Comparison of ENCODE assay signal across 8 mouse cellular contexts in the genomic region with DNA sequence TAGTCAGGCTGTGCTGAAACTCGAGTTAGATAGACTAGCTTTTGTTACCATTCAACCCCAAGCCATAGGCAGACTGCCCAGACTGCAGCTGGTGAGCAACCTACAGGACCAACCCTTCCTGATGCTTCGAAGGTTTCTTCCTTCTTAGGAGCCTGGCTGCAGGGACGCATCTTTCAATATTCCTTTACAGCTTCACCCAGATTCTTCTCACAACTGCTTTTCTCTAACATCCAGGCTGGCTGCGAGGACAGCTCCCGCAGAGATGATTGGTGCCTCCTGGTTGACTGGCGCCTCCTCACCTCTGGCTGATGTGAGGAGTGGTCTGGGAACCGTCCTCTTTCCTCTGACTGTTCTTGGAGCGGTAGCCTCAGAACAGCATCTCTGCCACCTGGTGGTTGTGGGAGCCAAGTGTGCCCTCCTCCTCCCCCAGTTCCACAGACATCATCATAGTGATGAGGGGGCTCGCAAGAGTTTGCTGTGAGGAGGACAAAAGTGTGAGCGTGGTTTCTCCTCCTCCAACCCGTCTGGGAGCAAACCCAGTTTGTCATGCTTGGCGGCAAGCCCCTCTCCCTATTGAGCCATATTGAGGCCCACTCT. TPM values are rescaled to one million over a fixed set of nuclear protein-coding genes. Genes with fewer than 3 reads are reported as not detected.
A peak's percentile ranks its signal among the peaks of the same experiment; 100 is the strongest.
DNase-seq lines count a peak whose midpoint lies in the region; ATAC-seq and TF ChIP-seq lines count a peak whose summit lies in the region.

No protein-coding gene starts in this region.

- no peaks in the 10 kb centered on the region for H3K9me3 ChIP-seq in ES-E14 (ENCODE audit: control insufficient read depth, insufficient read depth, low read depth, low read length)
- H3K9me3 ChIP-seq in forebrain, embryonic 13.5 days (replicated peaks): no peaks in the 10 kb centered on the region
- H3K9me3 ChIP-seq in lung, embryonic 14.5 days (ENCODE audit: low read depth, low read length): no peaks in the 10 kb centered on the region
- H3K9me3 ChIP-seq in neural tube, embryonic 14.5 days (ENCODE audit: control insufficient read depth, low read length): no peaks in the 10 kb centered on the region

- in situ Hi-C loops in ES-E14 (cut with MboI; ENCODE audit: low sequenced_read_pairs in 2 of 2, unreplicated experiment in 2 of 2): loop anchor here (10.0 kb wide), 2 partner anchors 123 to 143 kb away; no protein-coding TSS in a partner anchor

- H3K4me3 ChIP-seq in ES-E14 (ENCODE audit: insufficient read depth in 1 of 2, low read depth in 1 of 2, low read length in 2 of 2, poor library complexity in 1 of 2, severe bottlenecking in 1 of 2): no peak overlapping the region
- peak overlapping the region; percentile 11 for H3K4me3 ChIP-seq in bone marrow, adult 2 months (replicated peaks; ENCODE audit: control insufficient read depth, low read depth, low read length)
- peak overlapping the region; percentile 47 for H3K4me3 ChIP-seq in forebrain, embryonic 13.5 days
- H3K4me3 ChIP-seq in layer of hippocampus, adult 2 months: peak overlapping the region; percentile 82
- H3K4me3 ChIP-seq in lung, embryonic 14.5 days (ENCODE audit: low read depth, low read length): peak overlapping the region; percentile 16; the same call in 1 of the 2 replicates
- H3K4me3 ChIP-seq in neural tube, embryonic 14.5 days (ENCODE audit: low read depth, low read length): peak overlapping the region; percentile 53

- TF ChIP-seq POLR2A in bone marrow, adult 2 months (IDR thresholded peaks at IDR 0.05; ENCODE audit: borderline replicate concordance, control insufficient read depth, low read depth, low read length): no peak

- H3K4me2 ChIP-seq in forebrain, embryonic 13.5 days: peak overlapping the region; percentile 73
- H3K4me2 ChIP-seq in lung, embryonic 14.5 days: peak overlapping the region; percentile 93
- peak overlapping the region; percentile 71 for H3K4me2 ChIP-seq in neural tube, embryonic 14.5 days (ENCODE audit: low read depth, low read length)

- peaks cover 16% of the 10 kb centered on the region; the same call in 1 of the 2 replicates for H3K27me3 ChIP-seq in forebrain, embryonic 13.5 days
- no peaks in the 10 kb centered on the region for H3K27me3 ChIP-seq in lung, embryonic 14.5 days (ENCODE audit: insufficient read depth, low read length)
- no peaks in the 10 kb centered on the region for H3K27me3 ChIP-seq in neural tube, embryonic 14.5 days (ENCODE audit: control insufficient read depth, insufficient read depth, low read length)

- 2% methylated on average over 12 of the region's 12 CpGs for WGBS in bone marrow, adult 2 months
- WGBS in forebrain, embryonic 13.5 days: 1% methylated on average over 12 of the region's 12 CpGs
- 1% methylated on average over 12 of the region's 12 CpGs for WGBS in lung, embryonic 14.5 days
- 2% methylated on average over 12 of the region's 12 CpGs for WGBS in neural tube, embryonic 14.5 days

- H3K4me1 ChIP-seq in ES-E14 (ENCODE audit: control insufficient read depth in 2 of 2, insufficient read depth in 2 of 2, low read length in 2 of 2, poor library complexity in 1 of 2): peaks cover 0 to 9% of the 10 kb centered on the region in 2 experiments; a peak in 1 of 4 replicates
- H3K4me1 ChIP-seq in bone marrow, adult 2 months (ENCODE audit: control insufficient read depth, insufficient read depth, low read length): peaks cover 4% of the 10 kb centered on the region
- peaks cover 19% of the 10 kb centered on the region for H3K4me1 ChIP-seq in forebrain, embryonic 13.5 days
- no peaks in the 10 kb centered on the region; the same call in 1 of the 2 replicates for H3K4me1 ChIP-seq in lung, embryonic 14.5 days (ENCODE audit: insufficient read depth)
- peaks cover 10% of the 10 kb centered on the region for H3K4me1 ChIP-seq in neural tube, embryonic 14.5 days (ENCODE audit: control insufficient read depth, insufficient read depth, low read length)

- H3K36me3 ChIP-seq in ES-E14 (ENCODE audit: control insufficient read depth, insufficient read depth, low read length, poor library complexity, severe bottlenecking): no peaks in the 10 kb centered on the region
- H3K36me3 ChIP-seq in forebrain, embryonic 13.5 days (ENCODE audit: poor library complexity, severe bottlenecking): no peaks in the 10 kb centered on the region
- H3K36me3 ChIP-seq in lung, embryonic 14.5 days (ENCODE audit: insufficient read depth): no peaks in the 10 kb centered on the region
- no peaks in the 10 kb centered on the region for H3K36me3 ChIP-seq in neural tube, embryonic 14.5 days (ENCODE audit: control insufficient read depth, insufficient read depth, low read length)

- ATAC-seq in forebrain, embryonic 13.5 days: peak; percentile 40
- peak; percentile 19; the same call in 1 of the 2 replicates for ATAC-seq in lung, embryonic 14.5 days (ENCODE audit: insufficient read depth)
- ATAC-seq in neural tube, embryonic 14.5 days (ENCODE audit: low read depth): peak; percentile 36; the same call in 1 of the 2 replicates
- ATAC-seq in erythroid progenitor cell, adult 5-6 weeks (replicated peaks; ENCODE audit: low FRiP score, poor library complexity, severe bottlenecking): no peak

- H3K9ac ChIP-seq in ES-E14 (ENCODE audit: insufficient read depth, low read depth, low read length, poor library complexity, severe bottlenecking): no peak overlapping the region
- H3K9ac ChIP-seq in forebrain, embryonic 13.5 days: 0 out of 2 replicates have a peak overlapping the region, but pooled peaks have one; percentile 18
- H3K9ac ChIP-seq in lung, embryonic 14.5 days: no peak overlapping the region
- H3K9ac ChIP-seq in neural tube, embryonic 14.5 days (replicated peaks; ENCODE audit: low read depth, low read length): 0 out of 2 replicates have a peak overlapping the region, but pooled peaks have one; percentile 11

- no peak overlapping the region for H3K27ac ChIP-seq in ES-E14 (ENCODE audit: insufficient read depth, low read depth, low read length, poor library complexity, severe bottlenecking)
- H3K27ac ChIP-seq in bone marrow, adult 2 months (ENCODE audit: control insufficient read depth, insufficient read depth, low read depth, low read length, poor library complexity): peak overlapping the region; percentile 32
- H3K27ac ChIP-seq in forebrain, embryonic 13.5 days: no peak overlapping the region
- H3K27ac ChIP-seq in layer of hippocampus, adult 2 months: peak overlapping the region; percentile 56
- H3K27ac ChIP-seq in lung, embryonic 14.5 days (ENCODE audit: low read depth): 0 out of 2 replicates have a peak overlapping the region, but pooled peaks have one; percentile 8
- H3K27ac ChIP-seq in neural tube, embryonic 14.5 days (ENCODE audit: low read depth, low read length): no peak overlapping the region

- TF ChIP-seq CTCF in bone marrow, adult 2 months (IDR thresholded peaks at IDR 0.05; ENCODE audit: control insufficient read depth, insufficient read depth, low read length): peak; percentile 93
- peak; percentile 87 for TF ChIP-seq CTCF in layer of hippocampus, adult 2 months (conservative IDR thresholded peaks at IDR 0.05)
- TF ChIP-seq CTCF in lung, embryonic 14.5 days (IDR thresholded peaks at IDR 0.05; ENCODE audit: low read depth): peak; percentile 92

- peak; percentile 64 for DNase-seq in ES-E14 (ENCODE audit: low read depth, low spot score)
- DNase-seq in heart, postnatal 4 days: peak; percentile 75
- peak; percentile 71 to 78 for DNase-seq in layer of hippocampus, adult 2 months (ENCODE audit: low spot score in 2 of 2)
- DNase-seq in lung, embryonic 14.5 days: peak; percentile 87

TF ChIP-seq in ES-E14, 5 proteins besides CTCF, POLR2A, EP300 and RAD21:
- no peak for TF ChIP-seq CHD2 (IDR thresholded peaks at IDR 0.05; ENCODE audit: low read depth, low read length)
- no peak for TF ChIP-seq ZNF384 (IDR thresholded peaks at IDR 0.05; ENCODE audit: low read depth, low read length)
- TF ChIP-seq HCFC1 (IDR thresholded peaks at IDR 0.05; ENCODE audit: borderline replicate concordance, insufficient read depth, low read length): no peak
- TF ChIP-seq ZC3H11A (IDR thresholded peaks at IDR 0.05; ENCODE audit: borderline replicate concordance, low read depth, low read length): peak; percentile 91
- TF ChIP-seq MAFK (IDR thresholded peaks at IDR 0.05; ENCODE audit: insufficient read depth, low read depth, low read length): no peak

RNA-seq across cellular contexts. Expression of gene Fos, which starts 14.0 kb away (rescaled TPM):
- total RNA-seq in ES-E14 (2012; rRNA removed): 10.3 and 10.6 TPM in 2 replicates
- polyA plus RNA-seq in bone marrow, adult 2 months (2011; ENCODE audit: insufficient read depth, insufficient read length, low replicate concordance, missing spikeins): 8.6 TPM in 1 of 2 replicates, not detected in the other
- polyA plus RNA-seq in forebrain, embryonic 13.5 days (2015; fragmentation: Nextera tagmentation; extraction: Ambion mirVana): 1.1 and 1.2 TPM in 2 replicates
- 1 to 10 TPM; 5.6 to 9.9 TPM for total RNA-seq in heart, postnatal 4 days (2021)
- 10 to 100 TPM in 1 of 2 experiments, 1 to 10 TPM in 1; 8.9 to 13.7 TPM for total RNA-seq in layer of hippocampus, adult 2 months (2021)
- 3.7 and 3.8 TPM in 2 replicates for polyA plus RNA-seq in lung, embryonic 14.5 days (2014; fragmentation: Nextera tagmentation; extraction: Ambion mirVana)
- 2.8 and 4.0 TPM in 2 replicates for polyA plus RNA-seq in neural tube, embryonic 14.5 days (2014; fragmentation: Nextera tagmentation; extraction: Ambion mirVana)
- total RNA-seq in erythroid progenitor cell, adult 5-6 weeks (2015; ENCODE audit: low replicate concordance): 25.2 and 32.7 TPM in 2 replicates
- total RNA-seq in erythroid progenitor cell, adult 5-6 weeks (2017; ENCODE audit: low replicate concordance): 14.2 and 21.3 TPM in 2 replicates

Comparison
In these comparisons a context has a peak if more than half of its experiments do, and no peak if none do; other contexts are left out.
1. H3K27ac ChIP-seq: peak in bone marrow, adult 2 months (single experiment), layer of hippocampus, adult 2 months (single experiment) and lung, embryonic 14.5 days (single experiment); none in ES-E14 (single experiment), forebrain, embryonic 13.5 days (single experiment) and neural tube, embryonic 14.5 days (single experiment).
2. H3K4me3 ChIP-seq: peak in bone marrow, adult 2 months (single experiment), forebrain, embryonic 13.5 days (single experiment), layer of hippocampus, adult 2 months (single experiment), lung, embryonic 14.5 days (single experiment) and neural tube, embryonic 14.5 days (single experiment); none in ES-E14 (0 of 2).
3. H3K9ac ChIP-seq: peak in forebrain, embryonic 13.5 days (single experiment) and neural tube, embryonic 14.5 days (single experiment); none in ES-E14 (single experiment) and lung, embryonic 14.5 days (single experiment).
4. Peak in every context shown above with its lines, with median percentiles within 50 percentile points of each other: DNase-seq, CTCF ChIP-seq and H3K4me2 ChIP-seq.